ENCODE assay signal across 8 mouse cellular contexts in genomic region chr6:30920834-30921675, GRCm38 (mm10). TPM values are rescaled to one million over a fixed set of nuclear protein-coding genes. Genes with fewer than 3 reads are reported as not detected.
A peak's percentile ranks its signal among the peaks of the same experiment; 100 is the strongest.
DNase-seq lines count a peak whose midpoint lies in the region; ATAC-seq lines count a peak whose summit lies in the region.

No protein-coding gene starts in this region.

- peak overlapping the region; percentile 55 for H3K4me2 ChIP-seq in kidney, embryonic 15.5 days

- DNase-seq in embryo, embryonic 10 days (ENCODE audit: low spot score): peak; percentile 19
- DNase-seq in embryo, embryonic 9.5 days (ENCODE audit: extremely low spot score): no peak
- DNase-seq in embryo, embryonic 10.5 days (ENCODE audit: low spot score): peak; percentile 55
- DNase-seq in heart, adult 8-10 months (ENCODE audit: low spot score): peak; percentile 6
- DNase-seq in lung, postnatal 10 days: peak; percentile 27
- peak; percentile 75 for DNase-seq in splenic B cell, adult 2 months (ENCODE audit: low read depth, low spot score)
- DNase-seq in testis, postnatal 14 days (ENCODE audit: low spot score): no peak

- H3K27me3 ChIP-seq in kidney, embryonic 15.5 days: no peaks in the 10 kb centered on the region
- no peaks in the 10 kb centered on the region for H3K27me3 ChIP-seq in splenic B cell, adult 2 months (ENCODE audit: control insufficient read depth, insufficient read depth, low read length, poor library complexity, severe bottlenecking)

- WGBS in kidney, embryonic 15.5 days: 35% methylated on average over 21 of the region's 21 CpGs

- peak overlapping the region; percentile 27; the same call in 1 of the 2 replicates for H3K27ac ChIP-seq in kidney, embryonic 15.5 days

- H3K4me1 ChIP-seq in kidney, embryonic 15.5 days: peaks cover 8% of the 10 kb centered on the region

- H3K36me3 ChIP-seq in kidney, embryonic 15.5 days: no peaks in the 10 kb centered on the region
- H3K36me3 ChIP-seq in splenic B cell, adult 2 months (ENCODE audit: control insufficient read depth, insufficient read depth, low read length, poor library complexity, severe bottlenecking): no peaks in the 10 kb centered on the region

- H3K9me3 ChIP-seq in kidney, embryonic 15.5 days (replicated peaks): no peaks in the 10 kb centered on the region

- no peak overlapping the region for H3K9ac ChIP-seq in kidney, embryonic 15.5 days

- H3K4me3 ChIP-seq in kidney, embryonic 15.5 days (replicated peaks): peak overlapping the region; percentile 26

- ATAC-seq in kidney, embryonic 15.5 days (replicated peaks; ENCODE audit: low FRiP score): 0 out of 2 replicates have a peak, but pooled peaks have one; percentile 36

RNA-seq across cellular contexts. Expression of gene Tsga13, which starts 5.7 kb away (rescaled TPM):
- not detected for total RNA-seq in heart, adult 8-10 months (2022)
- polyA plus RNA-seq in kidney, embryonic 15.5 days (2015; fragmentation: Nextera tagmentation; extraction: Ambion mirVana): 0.32 and 0.33 TPM in 2 replicates

RNA-seq across cellular contexts. Expression of gene Copg2, which starts 24.5 kb away (rescaled TPM):
- 10 to 100 TPM; 38.2 to 41.3 (median 39.9) TPM for total RNA-seq in heart, adult 8-10 months (2022)
- polyA plus RNA-seq in kidney, embryonic 15.5 days (2015; fragmentation: Nextera tagmentation; extraction: Ambion mirVana): 24.6 and 26.2 TPM in 2 replicates

RNA-seq across cellular contexts. Expression of gene Klf14, which starts 37.8 kb away (rescaled TPM):
- total RNA-seq in heart, adult 8-10 months (2022): under 1 TPM; 0.09 to 0.52 (median 0.16) TPM
- 3.9 and 5.3 TPM in 2 replicates for polyA plus RNA-seq in kidney, embryonic 15.5 days (2015; fragmentation: Nextera tagmentation; extraction: Ambion mirVana)

Comparison
In these comparisons a context has a peak if more than half of its experiments do, and no peak if none do; other contexts are left out.
1. DNase-seq: peak in embryo, embryonic 10 days (single experiment), embryo, embryonic 10.5 days (single experiment), heart, adult 8-10 months (single experiment), lung, postnatal 10 days (single experiment) and splenic B cell, adult 2 months (single experiment); none in embryo, embryonic 9.5 days (single experiment) and testis, postnatal 14 days (single experiment).